Comparison of ENCODE assay signal across 6 mouse cellular contexts in genomic region chr14:55457693-55458092, GRCm38 (mm10). TPM values are rescaled to one million over a fixed set of nuclear protein-coding genes. Genes with fewer than 3 reads are reported as not detected.
"Had no signal": no experiment of that assay in that cellular context is flagged by ENCODE, and none has a peak within 500 bp of the region (broad histone marks: within the 10 kb centered on the region; RNA-seq: fewer than 3 reads in every experiment).

No protein-coding gene starts in this region.

- H3K27ac ChIP-seq: neural tube, embryonic 13.5 days; neural tube, embryonic 15.5 days; stomach, embryonic 15.5 days; stomach, postnatal 0 days had no signal

- H3K4me3 ChIP-seq: neural tube, embryonic 13.5 days; neural tube, embryonic 15.5 days; stomach, embryonic 15.5 days had no signal

- H3K27me3 ChIP-seq: neural tube, embryonic 13.5 days; neural tube, embryonic 15.5 days; stomach, embryonic 15.5 days had no signal

- H3K4me1 ChIP-seq: neural tube, embryonic 13.5 days; neural tube, embryonic 15.5 days; stomach, embryonic 15.5 days had no signal

- H3K36me3 ChIP-seq: neural tube, embryonic 13.5 days; neural tube, embryonic 15.5 days; stomach, embryonic 15.5 days had no signal

RNA-seq across cellular contexts. Expression of gene Cpne6, which starts 52.6 kb away (rescaled TPM):
- polyA plus RNA-seq: small intestine, adult 2 months; spleen, adult 2 months had no signal
